Mouse (Mus musculus) mouse trophoblast stem cell (cell line): ENCODE results near the gene Gtf3c5.

Experiments used
- in situ Hi-C, 2 experiments: fragments of 300-500 bp; cut with MseI, MboI; formaldehyde crosslinking; loops; 2 replicates in 1 of 2; 3 replicates in 1 of 2; pipeline ENCODE4 v1.15.1; 2025

Gene Gtf3c5

GRCm38 (mm10) chr2:28534436-28535262 is 48.9 kb downstream of the Gtf3c5 start:
- in situ Hi-C loops: no loop called here

GRCm38 (mm10) chr2:28533901-28534435 is 49.6 kb downstream of the Gtf3c5 start:
- in situ Hi-C loops: no loop called here

- in situ Hi-C loops: no loop called here
Measured at GRCm38 (mm10) chr2:28532938-28533771, 50.4 kb downstream of the Gtf3c5 start.

- in situ Hi-C loops: no loop called here
Measured at GRCm38 (mm10) chr2:28530311-28530710, 53.2 kb downstream of the Gtf3c5 start.

GRCm38 (mm10) chr2:28529856-28530255 is 53.7 kb downstream of the Gtf3c5 start:
- in situ Hi-C loops: no loop called here

- in situ Hi-C loops: no loop called here
Measured at GRCm38 (mm10) chr2:28528354-28528730, 55.2 kb downstream of the Gtf3c5 start.

- in situ Hi-C loops: no loop called here
Measured at GRCm38 (mm10) chr2:28527436-28528353, 55.9 kb downstream of the Gtf3c5 start.

GRCm38 (mm10) chr2:28525943-28526876 is 57.3 kb downstream of the Gtf3c5 start:
- in situ Hi-C loops: no loop called here

- in situ Hi-C loops: no loop called here
Measured at GRCm38 (mm10) chr2:28525219-28525942, 58.2 kb downstream of the Gtf3c5 start.

GRCm38 (mm10) chr2:28524406-28524805 is 59.1 kb downstream of the Gtf3c5 start:
- in situ Hi-C loops: no loop called here

GRCm38 (mm10) chr2:28523643-28524117 is 59.9 kb downstream of the Gtf3c5 start:
- in situ Hi-C loops: no loop called here

GRCm38 (mm10) chr2:28522166-28522565 is 61.4 kb downstream of the Gtf3c5 start:
- in situ Hi-C loops: no loop called here

GRCm38 (mm10) chr2:28521571-28522151 is 61.9 kb downstream of the Gtf3c5 start:
- in situ Hi-C loops: no loop called here

GRCm38 (mm10) chr2:28520581-28520980 is 63.0 kb downstream of the Gtf3c5 start:
- in situ Hi-C loops: no loop called here

GRCm38 (mm10) chr2:28518231-28518630 is 65.3 kb downstream of the Gtf3c5 start:
- in situ Hi-C loops: no loop called here

GRCm38 (mm10) chr2:28517206-28517909 is 66.2 kb downstream of the Gtf3c5 start:
- in situ Hi-C loops: no loop called here
